Mouse (Mus musculus) limb, embryonic 14.5 days (tissue): ENCODE data around the gene Zfp652. TPM values are rescaled to one million over a fixed set of nuclear protein-coding genes. Genes with fewer than 3 reads are reported as not detected.
"Not testable (repeated sequence)": the region's sequence is repeated elsewhere in the genome, so short reads cannot be mapped to it uniquely, and the experiment has no call there.

ENCODE experiments used
- ATAC-seq: fragments of 200-750 bp; cut with Nextera tagmentation; 2 replicates; pipeline ENCODE4 v1.8.0; 2017; ENCODE audit warnings: low read depth, moderate number of reproducible peaks, moderate TSS enrichment; ENCODE audit not compliant: low FRiP score
- DNase-seq: peaks from one replicate; pipeline ENCODE4 v3.0.0-alpha.2; 2015; ENCODE audit warnings: low spot score
- H3K27ac ChIP-seq: fragments of 300-500 bp; sonication (generic); replicated peaks from 2 replicates; pipeline ENCODE4 v1.5.1; 2014; ENCODE audit warnings: low read depth, mild to moderate bottlenecking, low read length, moderate library complexity, mixed read lengths
- H3K27me3 ChIP-seq: fragments of 300-500 bp; sonication (generic); 2 replicates; pipeline ENCODE4 v1.6.1; 2014; ENCODE audit warnings: low read length, mixed read lengths; ENCODE audit not compliant: control insufficient read depth, insufficient read depth
- H3K36me3 ChIP-seq: fragments of 300-500 bp; sonication (generic); 2 replicates; pipeline ENCODE4 v1.6.1; 2014; ENCODE audit warnings: mild to moderate bottlenecking, low read length, moderate library complexity, mixed read lengths; ENCODE audit not compliant: control insufficient read depth, insufficient read depth
- H3K4me1 ChIP-seq: fragments of 300-500 bp; sonication (generic); 2 replicates; pipeline ENCODE4 v1.6.1; 2014; ENCODE audit warnings: antibody characterized with exemption, low read length, mixed read lengths; ENCODE audit not compliant: control insufficient read depth, insufficient read depth
- H3K4me2 ChIP-seq: fragments of 300-500 bp; sonication (generic); replicated peaks from 2 replicates; pipeline ENCODE4 v1.6.1; 2014; ENCODE audit warnings: low read depth, mild to moderate bottlenecking, low read length, moderate library complexity; ENCODE audit not compliant: severe bottlenecking
- H3K4me3 ChIP-seq: fragments of 300-500 bp; sonication (generic); replicated peaks from 2 replicates; pipeline ENCODE4 v1.5.1; 2014; ENCODE audit warnings: low read length
- H3K9ac ChIP-seq: fragments of 300-500 bp; sonication (generic); 2 replicates; pipeline ENCODE4 v1.6.1; 2014; ENCODE audit warnings: mild to moderate bottlenecking, low read depth, low read length, moderate library complexity; ENCODE audit not compliant: severe bottlenecking
- H3K9me3 ChIP-seq: fragments of 300-500 bp; sonication (generic); 2 replicates; pipeline ENCODE4 v1.6.1; 2016; ENCODE audit warnings: low read length; ENCODE audit not compliant: control insufficient read depth
- POLR2A ChIP-seq: fragments of 200-500 bp; IDR thresholded peaks from 2 replicates; pipeline ENCODE4 v1.8.0; 2012; ENCODE audit warnings: inconsistent platforms, mild to moderate bottlenecking, moderate library complexity, borderline replicate concordance; ENCODE audit not compliant: insufficient read depth, insufficient read length; ENCODE audit errors: extremely low read depth
- WGBS: fragments of 180-500 bp; shearing (Covaris S2); extraction: QIAGEN DNeasy Blood & Tissue Kit; methylation state at CpG from one replicate; pipeline ENCODE4 v1.1.7; 2014; 5-methylcytosine and 5-hydroxymethylcytosine counted together
- polyA plus RNA-seq, 2 experiments: library from polyadenylated mRNA; depleted of rRNA in 1 of 2; stranded (reverse) in 1 of 2; unstranded in 1 of 2; fragments of >200 nt; fragmentation: Nextera tagmentation in 1 of 2; extraction: Ambion mirVana in 1 of 2; gene quantifications; 2 replicates each; pipeline versions ENCODE4 v1.2.1 to v1.2.3; 2012 to 2014

The Zfp652 gene
- 25.3 and 31.2 TPM in 2 replicates for polyA plus RNA-seq (2012; rRNA removed)
- polyA plus RNA-seq (2014; fragmentation: Nextera tagmentation; extraction: Ambion mirVana): 13.3 and 13.8 TPM in 2 replicates

DNA sequence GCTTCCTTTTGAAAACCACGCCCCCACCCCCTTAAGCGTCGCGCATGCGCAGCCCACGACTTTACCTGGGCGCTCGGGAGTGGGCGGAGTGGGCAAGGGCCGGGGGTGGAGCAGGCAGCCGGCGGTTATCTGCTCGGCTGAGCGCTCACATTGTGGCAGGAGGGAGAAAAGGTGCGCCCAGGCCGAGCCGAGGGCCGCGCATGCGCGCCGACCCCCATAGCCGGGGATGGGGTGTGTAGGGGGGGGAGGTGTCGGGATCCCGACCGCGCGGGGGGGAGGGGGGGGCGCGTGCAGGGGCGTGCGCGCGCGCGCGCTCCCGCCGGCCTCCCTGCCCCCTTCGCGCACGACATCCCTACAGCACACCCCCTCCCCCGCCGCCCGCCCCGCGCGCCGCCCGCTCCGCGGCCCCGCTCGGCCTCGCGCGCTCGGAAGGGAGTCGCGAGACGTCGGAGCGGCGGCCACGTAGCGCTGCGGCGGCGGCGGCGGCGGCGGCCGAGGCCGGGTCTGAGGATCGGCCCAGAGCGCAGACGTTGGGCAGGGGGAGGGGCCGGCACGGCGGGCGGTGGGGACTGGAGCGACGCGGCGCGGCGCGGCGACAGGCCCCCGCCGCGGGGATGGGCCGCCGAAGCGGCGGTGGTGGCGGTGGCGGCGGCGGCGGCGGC, at the start of gene Zfp652:
Gene Zfp652, plus strand, starts transcription at position 111 of the 662 bp plus-strand sequence.
- peak within 1 kb of the TSS; percentile 99 for H3K9ac ChIP-seq
- peak; percentile 91 for ATAC-seq
- peaks cover 23% of the 10 kb centered on the region for H3K4me1 ChIP-seq
- TF ChIP-seq POLR2A: 0 out of 2 replicates have a peak, but pooled peaks have one; percentile 28
- no peaks in the 10 kb centered on the region for H3K9me3 ChIP-seq
- H3K36me3 ChIP-seq: no peaks in the 10 kb centered on the region
- no peaks in the 10 kb centered on the region for H3K27me3 ChIP-seq
- peak; percentile 87 for DNase-seq
- H3K27ac ChIP-seq: peak within 1 kb of the TSS; percentile 97
- 0% methylated on average over 17 of the region's 103 CpGs for whole genome bisulfite sequencing
- H3K4me3 ChIP-seq: peak within 1 kb of the TSS; percentile 90
- H3K4me2 ChIP-seq: peak within 1 kb of the TSS; percentile 90

DNA sequence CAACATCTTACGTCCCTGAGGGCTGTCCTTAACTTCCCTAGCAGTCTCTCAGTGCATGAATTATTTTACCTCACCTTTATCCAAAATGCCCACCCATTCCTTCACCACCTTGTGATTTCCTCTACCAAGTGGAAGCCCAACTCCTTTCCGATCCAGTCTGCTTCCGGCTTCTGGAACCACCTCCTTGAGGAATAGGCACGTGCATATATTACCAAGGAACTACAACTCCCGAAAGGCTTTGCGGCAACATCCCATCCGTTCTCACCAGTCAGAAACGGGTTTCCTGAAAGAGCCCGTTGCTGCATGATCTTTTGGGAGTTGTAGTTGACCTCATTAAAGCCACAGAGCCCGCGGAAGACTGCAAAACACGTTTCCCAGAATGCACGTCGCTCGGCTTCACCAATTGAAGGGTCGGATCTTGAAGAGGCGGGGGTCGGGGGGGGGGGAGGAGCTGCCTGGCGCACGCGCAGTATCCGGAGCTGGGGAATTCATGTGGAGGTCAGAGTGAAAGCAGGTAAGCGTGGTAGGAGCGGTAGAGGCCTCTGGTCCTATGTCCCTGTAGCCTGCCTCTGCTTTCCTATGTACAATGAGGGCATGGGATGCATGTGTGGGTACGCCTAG, 45.8 kb upstream of the Zfp652 start, which contains the start of gene Phb:
Gene Phb, plus strand, starts transcription at position 429 of the 621 bp plus-strand sequence.
- H3K36me3 ChIP-seq: peaks cover 32% of the 10 kb centered on the region
- H3K9ac ChIP-seq: peak within 1 kb of the TSS; percentile 61
- peak; percentile 100 for DNase-seq
- peak within 1 kb of the TSS; percentile 62 for H3K4me3 ChIP-seq
- H3K27me3 ChIP-seq: no peaks in the 10 kb centered on the region
- ATAC-seq: peak; percentile 98
- H3K27ac ChIP-seq: peak within 1 kb of the TSS; percentile 35
- peak within 1 kb of the TSS; percentile 63 for H3K4me2 ChIP-seq
- 2% methylated on average over 25 of the region's 25 CpGs for WGBS
- peaks cover 6% of the 10 kb centered on the region for H3K4me1 ChIP-seq
- TF ChIP-seq POLR2A: no peak
- no peaks in the 10 kb centered on the region for H3K9me3 ChIP-seq

DNA sequence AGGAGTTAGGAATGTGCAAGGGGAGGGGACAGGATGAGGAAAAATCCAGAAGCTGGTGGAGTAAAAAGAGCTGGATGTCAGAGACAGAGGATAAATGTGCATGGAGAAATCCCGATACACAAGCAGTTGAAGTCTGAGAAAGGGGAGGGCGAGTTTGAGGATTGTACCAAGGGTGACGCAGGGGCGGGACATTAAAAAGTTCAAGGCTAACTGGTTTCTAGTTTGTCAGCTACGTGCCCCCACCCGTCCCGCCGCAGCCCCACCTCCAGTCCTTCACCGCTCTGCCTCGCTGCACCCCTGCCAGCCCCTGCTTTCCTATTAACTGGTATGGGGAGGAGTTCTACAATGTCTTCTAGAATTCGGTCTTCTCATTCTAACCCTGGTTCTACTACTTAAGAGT, 45.3 kb upstream of the Zfp652 start:
- no peak for ATAC-seq
- H3K4me2 ChIP-seq: peak overlapping the region; percentile 58
- peak overlapping the region; percentile 62 for H3K4me3 ChIP-seq
- no peaks in the 10 kb centered on the region for H3K27me3 ChIP-seq
- H3K9ac ChIP-seq: peak overlapping the region; percentile 61
- peak overlapping the region; percentile 35 for H3K27ac ChIP-seq
- peaks cover 38% of the 10 kb centered on the region for H3K36me3 ChIP-seq
- no peak for TF ChIP-seq POLR2A
- DNase-seq: no peak
- no peaks in the 10 kb centered on the region for H3K9me3 ChIP-seq
- peaks cover 6% of the 10 kb centered on the region for H3K4me1 ChIP-seq
- under 1% methylated on average over 11 of the region's 11 CpGs for WGBS

DNA sequence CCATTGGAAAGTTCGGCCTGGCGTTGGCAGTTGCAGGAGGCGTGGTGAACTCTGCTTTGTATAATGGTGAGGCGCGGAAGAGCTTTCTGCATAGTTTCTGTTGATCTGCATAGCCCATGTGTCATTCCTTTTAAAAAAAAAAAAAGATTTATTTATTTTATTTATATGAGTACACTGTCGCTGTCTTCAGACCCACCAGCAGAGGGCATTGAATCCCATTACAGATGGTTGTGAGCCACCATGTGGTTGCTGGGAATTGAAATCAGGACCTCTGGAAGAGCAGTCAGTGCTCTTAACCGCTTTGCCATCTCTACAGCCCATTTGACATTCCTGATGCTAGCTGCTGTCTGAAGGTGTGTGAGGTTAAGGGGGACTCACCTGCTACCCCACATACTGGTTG, 44.4 kb upstream of the Zfp652 start:
- H3K4me3 ChIP-seq: peak overlapping the region; percentile 62; the same call in 1 of the 2 replicates
- H3K4me2 ChIP-seq: peak overlapping the region; percentile 58; the same call in 1 of the 2 replicates
- peaks cover 42% of the 10 kb centered on the region for H3K36me3 ChIP-seq
- H3K27me3 ChIP-seq, H3K9me3 ChIP-seq, H3K4me1 ChIP-seq, H3K9ac ChIP-seq, DNase-seq, ATAC-seq, H3K27ac ChIP-seq: not testable (repeated sequence)
- 92% methylated on average over 7 of the region's 7 CpGs for WGBS

DNA sequence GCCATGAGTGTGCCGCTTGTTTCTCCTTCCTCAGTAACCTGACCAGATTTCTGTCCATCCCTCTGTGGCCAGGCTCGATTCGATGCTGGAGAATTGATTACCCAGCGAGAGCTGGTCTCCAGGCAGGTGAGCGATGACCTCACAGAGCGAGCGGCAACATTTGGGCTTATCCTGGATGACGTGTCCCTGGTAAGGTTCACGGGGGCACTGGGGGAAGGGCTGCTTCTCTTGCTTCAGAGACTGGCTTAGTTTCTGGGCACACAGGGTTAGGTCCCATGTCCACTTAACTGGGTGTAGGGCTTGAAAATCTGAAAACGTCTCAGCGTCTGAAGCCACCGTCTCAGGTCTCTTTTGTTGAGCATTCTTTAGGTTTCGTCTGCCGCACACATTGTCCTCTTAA, 37.0 kb upstream of the Zfp652 start:
- Histone ChIP-seq H3K4me3 (no peak overlapping the region), H3K9me3 (no peaks in the 10 kb centered on the region), H3K27me3 (no peaks in the 10 kb centered on the region), H3K36me3 (peaks cover 75% of the 10 kb centered on the region), H3K4me2 (no peak overlapping the region), H3K9ac (no peak overlapping the region), H3K27ac (no peak overlapping the region), H3K4me1 (peaks cover 14% of the 10 kb centered on the region)
- no peak for TF ChIP-seq POLR2A
- ATAC-seq (no peak), DNase-seq (no peak)
- WGBS: 91% methylated on average over 14 of the region's 14 CpGs
